Mouse (Mus musculus) spleen, postnatal 36 days (tissue): ENCODE results near the gene Kmt2d.

Experiments
- DNase-seq, 2 experiments: peaks; one replicate each; pipeline ENCODE4 v3.0.0; 2022; ENCODE audit warnings: low spot score in 2 of 2, mixed read lengths in 1 of 2

Gene Kmt2d

DNA sequence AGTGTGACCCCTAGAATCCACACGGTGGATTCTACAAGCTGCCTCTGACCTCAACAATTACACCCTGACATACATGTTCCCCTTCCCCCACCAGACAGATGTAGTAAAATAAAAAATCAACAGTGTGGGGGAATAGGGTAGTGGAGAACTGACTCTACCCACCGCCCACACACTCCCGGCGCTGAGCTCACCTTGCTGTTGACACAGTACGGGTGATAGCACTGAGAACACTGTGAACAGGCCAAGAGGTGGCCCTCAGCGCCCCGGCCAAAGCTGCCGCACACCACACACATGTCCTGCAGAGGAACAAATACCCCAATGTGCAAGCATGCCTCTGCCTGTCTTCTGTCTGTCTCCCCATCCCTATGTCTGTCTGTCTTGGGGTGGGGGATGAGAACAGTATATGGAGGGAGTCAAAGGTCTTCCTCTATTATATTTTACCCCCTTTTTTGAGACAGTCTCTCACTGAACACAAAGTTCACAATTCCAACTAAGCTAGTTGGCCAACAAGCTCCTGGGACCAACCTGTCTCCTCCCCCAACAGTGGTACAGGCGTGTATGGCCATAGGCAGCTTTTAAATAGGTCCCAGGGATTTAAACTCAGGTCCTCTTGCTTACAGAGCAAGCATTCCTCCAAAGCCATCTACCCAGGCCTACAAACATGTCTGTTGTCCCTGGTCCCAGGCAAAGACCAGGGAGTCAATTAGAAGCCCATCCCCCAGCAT is 11.5 kb downstream of the Kmt2d start:
- no peak for DNase-seq

DNA sequence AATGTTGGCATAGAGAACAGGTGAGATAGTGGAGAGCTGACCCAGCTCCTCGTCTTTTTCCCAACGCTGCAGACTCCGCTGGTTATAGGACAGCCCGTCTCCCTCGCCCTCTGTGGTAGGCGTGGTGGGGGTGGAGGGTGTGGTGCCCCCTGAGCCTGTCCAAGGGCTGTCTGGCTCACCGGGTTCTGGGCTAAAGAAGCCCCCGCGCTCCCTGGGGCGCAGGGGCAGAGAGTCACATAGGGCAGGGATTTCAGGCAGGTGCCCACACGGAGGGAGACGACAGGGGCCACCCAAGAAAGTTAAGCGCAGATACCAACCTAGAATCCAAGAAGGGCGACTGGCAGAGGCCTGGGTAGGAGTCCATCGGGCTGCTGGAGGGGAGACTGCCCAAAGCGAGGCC is 16.8 kb downstream of the Kmt2d start:
- no peak for DNase-seq

DNA sequence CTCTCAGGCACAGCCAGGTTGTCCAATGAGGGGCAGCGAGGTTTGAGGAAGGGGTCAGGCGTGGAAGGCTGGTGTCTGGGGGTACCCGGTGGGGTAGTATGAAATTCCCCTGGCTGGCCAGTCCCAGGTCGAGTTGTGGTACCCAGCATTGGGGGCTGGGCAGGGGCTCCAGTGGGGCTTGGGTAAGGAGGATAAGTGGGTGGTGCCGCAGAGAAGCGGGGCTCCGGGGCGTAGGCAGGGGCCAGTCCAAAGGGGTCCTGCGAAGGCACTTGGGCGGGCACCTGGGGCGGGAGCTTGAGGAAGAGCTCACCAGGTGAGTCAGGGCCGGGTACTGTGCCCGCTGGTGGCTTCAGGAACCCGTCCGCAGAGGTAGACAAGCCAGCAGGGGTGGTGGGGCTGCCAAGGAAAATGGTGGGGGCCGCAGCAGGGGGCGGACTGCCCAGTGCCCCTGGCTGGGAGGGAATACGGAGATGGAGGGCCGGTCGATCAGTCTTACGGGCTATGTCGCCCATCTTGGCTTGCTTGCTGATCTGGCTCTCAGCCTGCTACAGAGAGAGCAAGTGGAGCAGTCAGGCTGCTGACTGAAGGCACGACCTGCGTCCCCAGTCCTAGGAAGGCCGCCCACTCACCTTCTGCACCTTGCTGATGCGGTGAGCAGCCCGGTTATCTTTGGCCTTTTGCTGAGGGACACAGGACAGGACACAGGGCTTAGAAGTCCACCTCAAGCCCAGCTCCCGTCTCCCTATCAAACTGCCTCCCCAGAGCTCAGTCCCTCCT is 17.7 kb downstream of the Kmt2d start:
- DNase-seq = no peak

DNA sequence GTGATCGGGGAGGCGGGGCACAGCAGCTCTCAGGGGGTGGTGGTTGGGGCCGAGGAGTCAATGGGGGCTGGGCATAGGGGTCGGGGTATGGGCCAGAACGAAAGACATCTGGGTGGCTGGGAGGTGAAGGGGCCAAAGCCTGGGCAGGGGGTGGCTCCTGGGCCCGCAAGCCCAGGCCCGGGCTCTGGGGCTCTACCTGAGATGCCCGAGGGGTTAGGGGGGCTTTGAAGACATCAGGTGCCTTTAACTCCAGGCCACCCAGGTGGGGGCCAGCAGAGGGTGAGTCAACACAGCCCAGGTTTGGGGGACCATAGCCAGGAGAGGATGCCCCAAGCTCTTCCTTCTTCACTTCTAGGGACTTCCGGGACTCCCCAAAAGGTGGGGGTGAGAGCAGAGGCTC is 18.3 kb downstream of the Kmt2d start:
- DNase-seq = no peak

DNA sequence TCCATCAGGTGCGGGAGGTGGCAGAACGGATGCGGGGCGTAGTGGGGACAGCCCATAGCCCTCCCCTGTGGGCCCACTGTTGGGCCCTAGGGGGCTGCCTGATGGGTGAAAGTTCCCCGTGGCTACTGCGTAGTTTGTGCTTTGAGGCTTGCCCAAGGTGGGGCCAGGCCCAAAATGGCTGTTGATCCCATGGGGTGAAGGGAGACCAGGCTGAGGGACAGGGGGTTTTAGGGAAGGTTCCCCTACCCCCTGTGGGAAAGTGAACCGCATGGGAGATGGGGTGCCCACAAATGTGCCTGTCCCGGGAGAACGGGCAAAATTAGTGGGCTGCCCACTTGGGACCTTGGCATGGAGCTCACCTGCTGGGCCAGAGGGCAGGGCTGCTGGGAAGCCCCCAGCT is 18.9 kb downstream of the Kmt2d start:
- DNase-seq = no peak

DNA sequence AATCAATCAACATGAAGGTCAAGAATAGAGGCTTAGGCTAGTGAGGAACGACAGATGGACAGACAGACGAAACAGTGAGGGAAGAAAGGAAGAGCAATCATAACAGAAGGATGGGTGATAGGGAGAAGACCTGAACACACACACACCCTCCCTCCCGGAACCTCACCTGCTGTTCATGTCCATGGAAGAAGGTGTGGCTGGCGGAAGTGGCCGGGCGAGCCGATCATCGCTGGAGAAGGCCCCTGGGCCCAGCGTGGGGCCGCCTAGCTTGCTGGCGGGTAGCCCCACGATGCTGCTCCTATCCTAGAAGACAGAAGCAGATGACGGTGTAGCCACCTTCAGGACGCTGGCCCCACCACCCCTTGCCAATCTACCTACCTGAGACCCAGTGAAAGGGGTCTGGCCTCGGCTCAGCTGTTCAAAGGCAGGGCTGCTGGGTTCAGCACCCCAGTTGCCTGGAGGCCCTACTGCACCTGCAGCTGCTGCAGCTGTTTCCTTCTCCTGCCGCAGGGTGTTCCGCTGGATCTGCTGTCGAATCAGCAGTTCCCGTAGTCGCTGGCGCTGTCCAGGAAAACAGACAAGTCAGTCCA is 19.7 kb downstream of the Kmt2d start:
- no peak for DNase-seq

DNA sequence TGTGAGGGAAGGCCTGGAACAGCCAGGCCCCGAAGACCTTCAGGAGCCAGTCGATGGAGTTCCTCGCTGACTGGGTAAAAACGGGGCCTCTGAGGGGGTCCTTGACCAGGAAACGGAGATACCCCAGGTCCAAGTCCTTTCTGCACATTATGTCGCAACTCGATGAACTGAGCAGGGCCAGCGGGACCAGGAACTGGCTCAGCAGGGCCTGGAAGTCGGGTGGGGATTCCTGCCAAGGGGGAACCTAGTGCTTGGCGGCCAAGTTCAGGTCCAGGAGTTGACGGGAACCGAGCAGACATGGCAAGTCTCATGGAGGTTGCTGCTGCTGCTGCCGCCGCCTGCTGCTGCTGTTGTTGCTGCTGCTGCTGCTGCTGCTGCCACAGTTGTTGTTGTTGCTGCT is 20.3 kb downstream of the Kmt2d start:
- no peak for DNase-seq

DNA sequence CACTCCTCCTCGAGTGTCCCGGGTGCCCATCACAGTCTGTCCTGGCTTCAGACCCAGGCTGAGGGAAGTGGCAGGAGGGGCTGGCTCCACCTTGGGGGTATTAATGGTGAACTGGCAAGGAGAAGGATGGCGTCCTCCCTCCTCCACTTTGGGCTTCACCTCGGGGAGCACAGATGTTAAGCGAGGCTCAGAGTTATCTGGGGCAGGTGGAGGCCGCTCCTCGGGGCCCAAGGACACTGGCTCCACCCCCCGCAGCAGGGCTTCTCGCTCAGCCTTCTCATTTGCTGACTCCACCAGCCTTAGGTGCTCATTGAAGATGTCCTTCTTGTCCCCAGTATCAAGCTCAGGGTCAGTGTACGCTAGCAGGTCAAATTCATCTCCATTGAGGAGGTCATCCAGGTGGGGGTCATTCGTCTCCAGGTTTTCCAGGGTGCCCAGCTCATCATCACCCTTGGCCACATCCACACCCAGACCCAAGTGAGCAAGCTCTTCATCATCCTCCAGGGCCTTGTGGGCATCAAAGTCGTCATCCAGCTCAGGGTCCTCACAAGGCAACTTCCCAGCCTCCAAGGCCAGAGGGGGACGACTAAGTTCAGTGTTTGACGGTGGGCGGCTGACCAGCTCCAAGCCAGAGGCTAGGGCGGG is 20.9 kb downstream of the Kmt2d start:
- no peak for DNase-seq

DNA sequence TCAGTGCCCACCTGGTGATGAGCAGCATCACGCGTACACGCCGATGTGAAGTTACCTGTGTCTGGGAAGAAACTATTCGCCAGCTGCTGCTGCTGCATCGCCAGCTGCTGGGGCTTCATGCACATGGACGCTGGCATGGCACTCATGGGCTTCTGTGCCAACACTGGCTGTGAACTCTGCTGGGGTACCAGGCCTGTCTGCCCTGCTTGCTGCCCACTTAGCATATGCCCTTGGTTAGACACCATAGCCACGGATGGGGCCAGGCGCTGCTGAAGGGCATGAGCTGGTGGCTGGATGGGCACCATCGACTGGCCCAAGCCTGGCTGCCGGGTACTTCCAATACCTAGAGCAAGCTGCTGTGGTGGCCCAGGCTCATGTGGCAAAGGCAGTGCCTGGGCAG is 21.8 kb downstream of the Kmt2d start:
- no peak for DNase-seq

DNA sequence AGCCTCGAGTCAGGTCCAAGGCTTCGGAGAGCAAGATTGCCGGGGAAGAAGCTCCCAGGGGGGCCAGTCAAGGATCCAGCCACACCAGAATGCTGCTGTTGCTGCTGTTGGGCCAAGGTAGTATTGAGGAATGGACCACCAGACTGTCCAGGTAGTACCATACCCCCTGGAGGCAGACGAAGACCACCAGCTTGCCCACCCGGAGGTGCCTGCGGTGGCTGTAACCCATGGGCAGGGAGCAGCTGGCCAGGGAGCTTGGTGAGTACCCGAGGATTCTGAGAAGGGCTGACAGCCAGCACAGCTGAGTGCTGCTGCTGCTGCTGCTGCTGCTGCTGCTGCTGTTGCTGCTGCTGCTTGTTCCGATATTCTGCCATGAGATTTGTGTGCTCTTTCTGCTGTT is 24.9 kb downstream of the Kmt2d start:
- DNase-seq = no peak

DNA sequence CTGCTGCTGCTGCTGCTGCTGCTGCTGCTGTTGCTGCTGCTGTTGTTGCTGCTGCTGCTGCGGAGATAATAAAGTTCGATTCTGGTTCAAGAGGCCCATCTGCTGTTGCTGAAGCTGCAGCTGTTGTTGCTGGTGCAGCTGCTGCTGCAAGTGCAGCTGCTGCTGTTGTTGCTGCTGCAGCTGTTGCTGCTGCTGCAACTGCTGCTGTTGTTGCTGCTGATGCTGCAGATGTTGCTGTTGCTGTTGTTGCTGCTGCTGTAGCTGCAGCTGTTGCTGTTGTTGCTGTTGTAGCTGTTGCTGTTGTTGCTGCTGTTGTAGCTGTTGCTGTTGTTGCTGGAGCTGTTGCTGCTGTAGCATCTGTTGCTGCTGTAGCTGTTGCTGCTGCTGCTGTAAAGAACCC is 25.9 kb downstream of the Kmt2d start:
- DNase-seq = no peak

DNA sequence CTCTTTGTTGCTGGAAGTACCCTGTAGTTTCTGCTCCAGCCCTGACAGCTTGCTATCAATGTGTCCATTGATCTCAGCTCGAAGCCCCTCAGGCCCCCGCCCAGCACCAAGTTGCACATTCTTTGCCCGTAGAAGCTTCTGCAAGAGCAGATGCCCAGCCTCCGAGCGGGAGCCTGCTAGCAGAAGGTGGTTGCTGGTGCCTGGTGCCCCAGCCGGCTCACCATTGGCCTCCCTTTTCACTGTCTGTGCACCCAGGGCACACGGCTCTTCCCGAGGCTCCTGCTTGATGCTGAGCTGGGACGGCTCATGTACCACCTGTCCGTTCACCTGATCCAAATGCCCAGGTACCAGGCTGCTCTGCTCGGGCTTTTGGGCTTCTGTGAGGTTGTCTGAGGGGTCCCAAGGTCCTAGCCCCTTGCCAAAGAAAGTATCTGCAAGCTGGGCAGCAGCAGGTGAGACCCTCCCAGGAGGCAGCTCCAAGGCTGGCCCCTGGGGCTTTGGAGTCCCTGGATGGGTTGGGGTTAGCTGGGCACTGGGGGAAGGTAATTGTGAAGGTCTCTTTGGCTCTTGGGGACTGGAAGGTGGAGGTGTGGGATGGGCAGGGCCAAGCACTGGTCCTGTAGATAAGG is 27.3 kb downstream of the Kmt2d start:
- DNase-seq = no peak

DNA sequence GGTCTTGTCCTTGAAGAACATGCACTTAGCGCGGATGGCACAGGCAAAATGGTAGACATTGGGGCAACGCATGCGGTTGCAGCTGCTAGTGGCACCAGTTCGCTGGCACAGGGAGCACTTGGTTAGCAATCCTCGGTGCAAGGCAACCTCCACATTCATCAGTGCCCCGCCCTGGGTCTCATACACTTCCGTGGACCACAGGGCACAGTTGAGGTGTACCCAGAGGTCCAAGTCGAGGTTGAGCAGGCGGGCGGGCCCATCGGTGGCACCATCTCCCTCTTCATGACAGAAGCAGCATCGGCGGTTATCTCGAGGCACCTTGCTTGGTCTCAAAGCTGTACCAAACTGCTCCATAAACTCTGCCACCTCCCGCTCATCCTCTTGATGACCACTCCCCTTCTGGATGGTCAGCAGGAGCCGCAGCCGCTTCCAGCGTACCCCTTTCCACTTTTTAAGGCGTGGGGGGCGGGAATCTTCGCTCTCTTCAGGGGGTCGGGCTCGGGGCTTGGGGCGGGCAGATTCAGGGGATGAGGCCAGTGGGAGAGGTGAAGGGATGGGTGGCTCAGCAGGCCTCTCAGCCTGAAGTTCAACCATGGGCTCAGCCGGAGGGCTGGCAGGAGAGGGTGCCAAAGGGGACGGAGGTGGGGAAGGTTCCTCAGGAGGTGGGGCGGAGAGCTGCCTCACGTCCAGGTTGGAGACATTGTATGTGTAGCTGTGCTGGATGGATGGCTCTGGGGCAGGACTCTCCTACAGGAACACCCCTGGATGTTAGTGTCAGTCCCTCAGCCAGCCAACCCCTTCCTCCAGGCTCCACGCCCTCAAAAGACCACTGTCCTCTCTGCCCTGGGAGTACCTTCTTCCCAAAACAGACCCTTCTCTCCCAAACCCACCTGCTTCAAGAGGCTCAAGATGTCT is 31.1 kb downstream of the Kmt2d start:
- no peak for DNase-seq

DNA sequence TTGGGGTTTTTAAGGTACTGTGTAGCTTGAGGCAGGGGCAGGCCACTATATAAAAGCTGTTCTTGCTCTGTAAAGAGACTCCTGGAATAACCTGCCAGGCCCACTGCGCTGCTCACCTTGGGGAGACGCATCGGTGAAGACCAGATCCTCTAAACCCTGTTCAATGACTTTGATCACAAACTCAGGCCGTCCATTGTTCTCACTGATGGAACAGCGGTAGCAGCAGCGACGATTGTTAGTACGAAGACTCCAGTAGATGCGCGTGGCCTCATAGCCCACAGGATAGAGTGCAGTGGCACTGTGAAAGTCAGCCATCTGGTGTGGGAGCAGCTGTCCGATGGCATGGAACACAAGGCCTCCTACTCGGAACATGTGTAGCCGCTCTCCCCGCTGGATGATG is 31.8 kb downstream of the Kmt2d start:
- DNase-seq = no peak

DNA sequence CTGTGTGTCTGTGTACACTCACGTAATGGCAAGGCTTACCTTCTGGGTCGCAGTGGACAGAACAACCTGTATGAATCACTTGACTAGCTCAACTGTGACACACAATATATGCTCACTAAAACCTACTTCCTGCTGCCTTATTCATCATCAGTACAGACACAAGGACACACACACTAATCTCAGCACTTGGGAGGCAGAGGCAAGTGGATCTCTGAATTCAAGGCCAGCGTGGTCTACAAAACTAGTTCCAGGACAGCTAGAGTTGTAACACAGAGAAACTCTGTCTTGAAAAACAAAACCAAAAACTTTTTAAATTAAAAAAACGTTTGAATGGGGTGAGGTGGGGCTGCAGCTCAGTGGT is 33.3 kb downstream of the Kmt2d start:
- no peak for DNase-seq

DNA sequence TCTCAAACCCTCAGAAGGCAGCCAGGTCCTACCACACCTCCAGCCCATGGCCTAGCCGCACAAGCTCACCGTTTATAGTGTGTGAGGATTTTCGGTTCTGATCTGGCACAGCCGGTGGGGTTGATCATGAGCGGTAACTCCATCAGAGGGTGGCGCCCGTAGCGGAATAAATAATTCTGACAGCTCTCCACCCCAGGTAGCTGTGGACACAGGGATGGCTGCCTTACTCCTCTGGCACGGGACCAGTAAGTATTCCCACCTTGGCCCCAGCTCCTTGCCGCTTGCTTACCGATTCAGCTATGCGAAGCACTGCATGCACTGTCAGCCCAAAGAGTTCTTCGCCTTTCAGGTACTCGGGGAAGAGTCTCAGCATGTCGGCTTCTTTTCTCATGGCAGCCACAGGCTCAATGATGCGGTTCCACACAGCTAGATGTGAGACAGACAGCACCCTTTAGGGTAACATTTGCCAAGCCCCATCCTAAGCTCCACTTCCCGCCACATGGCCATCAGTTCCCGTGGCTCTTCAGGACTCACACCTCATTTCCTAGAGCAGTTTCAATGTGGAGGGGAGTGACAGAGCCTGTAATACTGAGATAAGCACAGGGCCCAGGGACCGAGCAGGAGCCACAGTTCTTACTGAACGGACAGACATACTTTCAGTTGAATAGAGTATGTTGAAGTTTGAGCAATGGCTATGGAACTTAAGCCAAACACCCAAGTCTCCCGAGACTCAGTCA is 33.8 kb downstream of the Kmt2d start:
- no peak for DNase-seq

DNA sequence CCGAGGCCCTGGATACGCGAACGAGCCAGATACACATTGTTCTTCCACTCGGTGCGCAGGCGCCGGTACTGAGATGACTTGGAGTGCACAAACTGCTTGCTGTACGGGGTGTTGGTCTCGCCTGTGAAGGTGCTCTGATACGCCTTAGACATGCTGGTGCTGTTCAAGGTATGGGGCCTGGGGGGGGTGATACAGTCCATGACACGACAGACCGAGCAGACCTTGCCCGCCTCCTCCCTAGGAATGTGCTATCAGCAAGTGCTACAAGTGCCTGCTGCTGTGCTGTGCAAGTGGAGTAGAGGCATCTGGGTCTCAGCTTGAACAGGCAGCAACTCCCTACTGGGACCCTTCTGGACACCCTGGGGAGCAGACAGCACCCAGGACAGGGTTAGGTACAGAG is 35.7 kb downstream of the Kmt2d start:
- DNase-seq = no peak

DNA sequence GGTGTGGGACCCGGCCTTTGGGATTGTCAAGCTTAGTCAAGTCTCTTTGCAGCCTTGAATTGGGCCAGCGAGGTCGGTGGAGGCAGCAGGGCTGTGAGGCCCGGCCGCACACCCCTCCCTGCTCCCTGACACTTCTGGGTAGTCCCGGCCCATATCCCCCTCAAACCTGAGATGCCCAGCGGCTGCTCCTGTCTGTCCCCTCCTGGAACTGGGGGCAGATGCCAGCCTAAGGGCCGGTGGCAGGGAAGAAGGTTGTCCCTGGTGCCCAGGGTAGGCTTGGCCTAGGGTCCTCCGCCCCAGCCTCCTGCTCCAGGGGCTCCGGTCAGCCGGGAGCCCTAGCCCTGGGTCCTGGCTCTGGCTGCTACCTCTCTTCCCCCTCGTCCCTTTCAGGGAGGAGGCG is 36.9 kb downstream of the Kmt2d start:
- DNase-seq = no peak

DNA sequence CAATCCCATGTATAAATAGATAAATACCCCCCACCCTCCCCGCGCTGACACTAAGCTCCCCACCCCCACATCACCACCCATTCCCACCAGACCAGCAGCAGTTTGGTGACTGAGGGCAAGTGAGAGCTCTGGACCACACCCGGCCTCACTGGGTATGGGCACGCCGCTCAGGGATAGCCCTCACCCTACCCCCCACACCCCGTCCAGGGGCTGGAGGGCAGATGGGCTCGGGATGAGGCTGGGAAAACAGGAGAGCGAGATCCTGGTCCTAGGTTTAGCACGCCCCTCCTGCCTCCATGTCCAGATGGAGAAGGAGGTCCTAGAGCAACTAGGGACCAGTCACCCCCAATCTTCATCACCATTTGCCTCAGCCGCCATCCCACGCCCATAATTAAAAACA is 37.7 kb downstream of the Kmt2d start:
- no peak for DNase-seq
